Mouse (Mus musculus) cerebellum, postnatal 14 days (tissue): Measurements from ENCODE around the gene Gpr65.
"Not testable (repeated sequence)": the region's sequence is repeated elsewhere in the genome, so short reads cannot be mapped to it uniquely, and the experiment has no call there.

Experiments used
- DNase-seq, 2 experiments: peaks; one replicate each; pipeline ENCODE4 v3.0.0; 2021; ENCODE audit warnings: mixed read lengths in 2 of 2

The Gpr65 gene

GRCm38 (mm10) chr12:98268441-98269369 lies at the start of gene Gpr65:
Gene Gpr65, plus strand, starts transcription at chr12:98268635.
- DNase-seq, result no peak

GRCm38 (mm10) chr12:98223286-98223685 lies 45.1 kb upstream of the Gpr65 start:
- DNase-seq, result no peak

- DNase-seq, result no peak
Observed at GRCm38 (mm10) chr12:98227037-98227436, 41.4 kb upstream of the Gpr65 start.

- DNase-seq, result not testable (repeated sequence)
Observed at GRCm38 (mm10) chr12:98238478-98238877, 30.0 kb upstream of the Gpr65 start.

GRCm38 (mm10) chr12:98244161-98244560 lies 24.3 kb upstream of the Gpr65 start:
- no peak for DNase-seq

- DNase-seq, result no peak
Observed at GRCm38 (mm10) chr12:98244865-98245264, 23.6 kb upstream of the Gpr65 start.

- DNase-seq, result no peak
Observed at GRCm38 (mm10) chr12:98246835-98247234, 21.6 kb upstream of the Gpr65 start.

GRCm38 (mm10) chr12:98249671-98250070 lies 18.8 kb upstream of the Gpr65 start:
- DNase-seq, result no peak

- no peak for DNase-seq
Observed at GRCm38 (mm10) chr12:98250327-98250726, 18.1 kb upstream of the Gpr65 start.

GRCm38 (mm10) chr12:98252417-98252816 lies 16.0 kb upstream of the Gpr65 start:
- DNase-seq, result no peak

GRCm38 (mm10) chr12:98255373-98255995 lies 13.0 kb upstream of the Gpr65 start:
- DNase-seq, result no peak

- no peak for DNase-seq
Observed at GRCm38 (mm10) chr12:98258371-98258844, 10.0 kb upstream of the Gpr65 start.

- DNase-seq, result peak; percentile 92 to 93
Observed at GRCm38 (mm10) chr12:98258845-98259517, 9.5 kb upstream of the Gpr65 start, which contains the start of gene Galc. Gene Galc, minus strand, starts transcription at chr12:98259459.

GRCm38 (mm10) chr12:98259518-98259852 lies 8.9 kb upstream of the Gpr65 start:
- DNase-seq, result no peak

- no peak for DNase-seq
Observed at GRCm38 (mm10) chr12:98265697-98266096, 2.7 kb upstream of the Gpr65 start.

GRCm38 (mm10) chr12:98269791-98270745 lies 1.6 kb downstream of the Gpr65 start:
- DNase-seq, result no peak

- DNase-seq, result no peak
Observed at GRCm38 (mm10) chr12:98270810-98271566, 2.6 kb downstream of the Gpr65 start.

GRCm38 (mm10) chr12:98272433-98272832 lies 4.0 kb downstream of the Gpr65 start:
- DNase-seq, result no peak

- peak; percentile 88 to 89 for DNase-seq
Observed at GRCm38 (mm10) chr12:98280530-98280929, 12.1 kb downstream of the Gpr65 start.

- no peak for DNase-seq
Observed at GRCm38 (mm10) chr12:98280996-98281395, 12.6 kb downstream of the Gpr65 start.

- no peak for DNase-seq
Observed at GRCm38 (mm10) chr12:98282776-98283486, 14.5 kb downstream of the Gpr65 start.
